Mouse (Mus musculus): ENCODE data around the gene Fam104a. TPM values are rescaled to one million over a fixed set of nuclear protein-coding genes. Genes with fewer than 3 reads are reported as not detected.

Fam104a gene
- polyA plus RNA-seq, 1 experiment: 24.6 TPM

DNA sequence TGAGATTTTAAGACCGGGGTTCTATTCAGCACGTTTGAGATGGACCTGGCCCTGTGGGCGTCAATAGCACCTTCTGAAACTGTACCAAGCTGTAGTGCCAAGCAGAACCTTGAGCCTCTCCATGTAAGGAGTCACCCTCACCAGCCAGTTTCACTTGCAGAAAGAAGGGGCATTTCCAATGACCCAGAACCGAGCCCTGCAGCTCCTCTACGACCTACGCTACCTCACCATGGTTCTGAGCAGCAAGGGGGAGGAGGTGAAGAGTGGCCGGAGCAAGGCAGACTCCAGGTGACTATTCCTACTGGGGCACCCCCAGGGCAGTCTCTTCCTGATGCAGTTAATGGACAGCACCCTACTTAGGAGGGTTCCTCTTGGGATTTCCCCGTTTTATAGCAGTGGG lies 25.6 kb downstream of the Fam104a start:
- Histone ChIP-seq H3K27me3 (replicated peaks; ENCODE audit: control insufficient read depth, insufficient read depth, low read length) (no peaks in the 10 kb centered on the region), H3K36me3 (ENCODE audit: control insufficient read depth, insufficient read depth, low read length) (peaks cover 4% of the 10 kb centered on the region; the same call in 1 of the 2 replicates), H3K4me1 (ENCODE audit: control insufficient read depth, insufficient read depth, low read length) (peaks cover 6% of the 10 kb centered on the region; the same call in 1 of the 2 replicates), H3K27ac (ENCODE audit: insufficient read depth, low read depth, low read length) (no peak overlapping the region), H3K4me3 (ENCODE audit: insufficient read depth, low read depth, low read length) (no peak overlapping the region)
- DNase-seq: peak; percentile 69
- WGBS: 42% methylated on average over 8 of the region's 8 CpGs
- TF ChIP-seq POLR2A (IDR thresholded peaks at IDR 0.05; ENCODE audit: low read depth, low read length): no peak
- no peak for TF ChIP-seq CTCF (conservative IDR thresholded peaks at IDR 0.05; ENCODE audit: insufficient read depth, insufficient read length, low read depth, low read length)

DNA sequence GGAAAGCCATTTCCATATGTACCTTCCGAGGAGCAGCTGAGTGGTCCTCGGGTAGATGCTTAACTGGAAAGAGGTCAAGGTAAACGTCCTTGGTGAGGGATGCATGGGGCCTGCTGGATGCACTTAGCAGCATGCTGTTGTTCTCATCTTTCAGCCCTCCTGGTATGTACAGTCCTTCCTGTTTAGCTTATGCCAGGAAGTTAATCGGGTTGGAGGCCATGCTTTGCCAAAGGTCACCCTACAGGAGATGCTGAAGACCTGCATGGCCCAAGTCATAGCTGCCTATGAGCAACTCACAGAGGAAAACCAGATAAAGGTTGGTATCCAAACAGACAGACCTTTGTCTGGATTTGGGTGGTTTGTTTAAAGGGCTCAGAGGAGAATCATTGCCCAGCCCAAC lies 26.7 kb downstream of the Fam104a start:
- WGBS: 51% methylated on average over 4 of the region's 4 CpGs
- peaks cover 9% of the 10 kb centered on the region; the same call in 1 of the 2 replicates for H3K4me1 ChIP-seq (ENCODE audit: control insufficient read depth, insufficient read depth, low read length)
- no peak for DNase-seq
- no peaks in the 10 kb centered on the region for H3K27me3 ChIP-seq (replicated peaks; ENCODE audit: control insufficient read depth, insufficient read depth, low read length)
- no peak for TF ChIP-seq POLR2A (IDR thresholded peaks at IDR 0.05; ENCODE audit: low read depth, low read length)
- TF ChIP-seq CTCF (conservative IDR thresholded peaks at IDR 0.05; ENCODE audit: insufficient read depth, insufficient read length, low read depth, low read length): no peak
- peaks cover 4% of the 10 kb centered on the region; the same call in 1 of the 2 replicates for H3K36me3 ChIP-seq (ENCODE audit: control insufficient read depth, insufficient read depth, low read length)
- no peak overlapping the region for H3K4me3 ChIP-seq (ENCODE audit: insufficient read depth, low read depth, low read length)
- no peak overlapping the region for H3K27ac ChIP-seq (ENCODE audit: insufficient read depth, low read depth, low read length)

DNA sequence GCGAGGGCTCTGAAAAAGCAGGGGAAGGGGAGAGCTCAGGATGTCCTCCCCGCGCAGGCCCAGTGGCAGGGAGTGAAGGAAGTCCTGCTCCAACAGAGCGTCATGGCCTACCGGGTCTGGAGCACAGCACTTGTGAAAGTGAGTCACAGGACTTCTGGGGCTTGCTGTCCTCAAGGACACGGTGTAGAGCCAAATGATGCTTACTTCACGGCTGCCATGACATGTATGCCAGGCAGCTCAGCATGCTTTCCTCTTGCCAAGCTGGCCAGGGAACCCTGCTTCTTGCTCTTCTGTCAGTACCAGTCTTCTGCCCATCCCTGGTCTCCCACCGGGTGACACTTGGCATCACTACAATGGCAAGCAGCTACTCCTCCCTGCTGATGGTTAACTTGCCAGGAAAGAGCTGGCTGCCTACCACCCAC lies 27.4 kb downstream of the Fam104a start:
- H3K27ac ChIP-seq (ENCODE audit: insufficient read depth, low read depth, low read length): no peak overlapping the region
- H3K4me3 ChIP-seq (ENCODE audit: insufficient read depth, low read depth, low read length): no peak overlapping the region
- no peak for DNase-seq
- H3K4me1 ChIP-seq (ENCODE audit: control insufficient read depth, insufficient read depth, low read length): peaks cover 12% of the 10 kb centered on the region; the same call in 1 of the 2 replicates
- no peaks in the 10 kb centered on the region for H3K27me3 ChIP-seq (replicated peaks; ENCODE audit: control insufficient read depth, insufficient read depth, low read length)
- peaks cover 2% of the 10 kb centered on the region; the same call in 1 of the 2 replicates for H3K36me3 ChIP-seq (ENCODE audit: control insufficient read depth, insufficient read depth, low read length)
- 74% methylated on average over 8 of the region's 8 CpGs for WGBS
- TF ChIP-seq CTCF (conservative IDR thresholded peaks at IDR 0.05; ENCODE audit: insufficient read depth, insufficient read length, low read depth, low read length): no peak
- TF ChIP-seq POLR2A (IDR thresholded peaks at IDR 0.05; ENCODE audit: low read depth, low read length): no peak

DNA sequence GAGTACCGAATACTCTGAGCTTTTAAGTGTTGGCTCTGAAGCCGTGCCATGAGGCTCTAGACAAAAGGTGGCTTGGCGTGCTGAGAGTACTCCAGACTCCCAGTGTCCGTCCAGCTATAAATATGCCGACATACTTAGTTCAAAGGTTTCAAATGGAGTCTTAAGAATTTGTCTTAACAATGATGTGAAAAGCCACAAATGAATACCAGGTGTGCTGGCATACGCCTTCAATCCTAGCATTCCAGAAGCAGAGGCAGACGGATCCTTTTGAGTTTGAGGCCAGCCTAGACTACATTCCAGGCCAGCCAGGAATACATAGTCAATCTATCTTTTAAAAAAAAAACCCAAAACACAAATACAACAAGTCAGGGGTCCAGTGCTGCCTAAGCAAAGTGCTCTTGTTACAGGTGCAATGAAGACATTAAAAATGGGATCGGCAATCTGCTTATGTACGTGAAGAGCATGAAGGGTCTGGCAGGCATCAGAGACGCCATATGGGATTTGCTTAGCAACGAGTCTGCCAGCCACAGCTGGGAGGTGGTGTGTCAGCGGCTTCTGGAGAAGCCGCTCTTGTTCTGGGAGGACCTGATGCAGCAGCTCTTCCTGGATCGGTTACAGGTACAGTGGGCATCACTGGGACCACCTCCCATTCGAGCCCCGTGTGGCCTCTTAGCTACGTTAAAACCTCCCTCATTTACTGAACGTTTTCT lies 29.2 kb downstream of the Fam104a start:
- H3K27me3 ChIP-seq (replicated peaks; ENCODE audit: control insufficient read depth, insufficient read depth, low read length): no peaks in the 10 kb centered on the region
- H3K36me3 ChIP-seq (ENCODE audit: control insufficient read depth, insufficient read depth, low read length): no peaks in the 10 kb centered on the region; the same call in 1 of the 2 replicates
- no peak for DNase-seq
- no peak overlapping the region for H3K27ac ChIP-seq (ENCODE audit: insufficient read depth, low read depth, low read length)
- H3K4me3 ChIP-seq (ENCODE audit: insufficient read depth, low read depth, low read length): no peak overlapping the region
- TF ChIP-seq POLR2A (IDR thresholded peaks at IDR 0.05; ENCODE audit: low read depth, low read length) (no peak), CTCF (conservative IDR thresholded peaks at IDR 0.05; ENCODE audit: insufficient read depth, insufficient read length, low read depth, low read length) (no peak)
- peaks cover 16% of the 10 kb centered on the region for H3K4me1 ChIP-seq (ENCODE audit: control insufficient read depth, insufficient read depth, low read length)
- 89% methylated on average over 18 of the region's 18 CpGs for WGBS

DNA sequence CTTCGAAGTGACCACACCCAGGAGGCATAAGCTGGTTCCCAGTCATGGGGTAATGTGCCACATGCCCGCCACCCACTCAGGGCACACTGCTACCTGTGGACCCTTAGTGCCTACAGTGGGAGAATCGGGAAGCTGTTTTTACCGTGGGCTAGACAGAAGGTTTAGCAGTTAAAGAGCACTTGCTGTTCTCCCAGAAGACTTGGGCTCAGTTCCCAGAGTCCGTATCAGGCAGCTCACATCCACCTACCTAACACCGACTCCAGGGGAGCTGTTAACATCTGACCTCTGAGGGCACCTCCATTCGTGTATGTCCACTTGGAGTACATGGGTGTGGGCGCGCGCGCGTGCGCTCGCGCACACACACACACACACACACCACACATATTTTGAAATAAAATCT lies 29.9 kb downstream of the Fam104a start:
- no peak overlapping the region for H3K4me3 ChIP-seq (ENCODE audit: insufficient read depth, low read depth, low read length)
- H3K4me1 ChIP-seq (ENCODE audit: control insufficient read depth, insufficient read depth, low read length): peaks cover 14% of the 10 kb centered on the region
- no peak for DNase-seq
- TF ChIP-seq CTCF (conservative IDR thresholded peaks at IDR 0.05; ENCODE audit: insufficient read depth, insufficient read length, low read depth, low read length) (no peak), POLR2A (IDR thresholded peaks at IDR 0.05; ENCODE audit: low read depth, low read length) (no peak)
- H3K36me3 ChIP-seq (ENCODE audit: control insufficient read depth, insufficient read depth, low read length): no peaks in the 10 kb centered on the region; the same call in 1 of the 2 replicates
- H3K27me3 ChIP-seq (replicated peaks; ENCODE audit: control insufficient read depth, insufficient read depth, low read length): no peaks in the 10 kb centered on the region
- 86% methylated on average over 15 of the region's 15 CpGs for WGBS
- no peak overlapping the region for H3K27ac ChIP-seq (ENCODE audit: insufficient read depth, low read depth, low read length)

DNA sequence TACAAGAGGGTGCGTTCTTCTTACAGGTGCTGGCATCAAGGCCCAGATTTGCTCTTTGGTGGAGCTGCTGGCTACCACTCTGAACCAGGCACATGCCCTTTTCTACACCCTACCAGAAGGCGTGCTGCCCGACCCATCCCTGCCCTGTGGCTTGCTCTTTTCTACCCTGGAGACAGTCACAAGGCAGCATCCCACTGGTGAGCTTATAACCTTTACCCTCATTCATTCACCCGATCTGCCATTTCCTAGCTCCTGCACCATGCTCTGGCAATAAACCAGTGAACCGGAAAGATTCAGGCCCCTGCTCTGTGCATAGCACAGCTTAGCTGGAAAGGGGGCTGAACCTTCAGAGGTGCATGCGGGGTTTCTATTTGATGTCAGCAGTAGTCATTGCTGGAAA lies 31.4 kb downstream of the Fam104a start:
- Histone ChIP-seq H3K27me3 (replicated peaks; ENCODE audit: control insufficient read depth, insufficient read depth, low read length) (no peaks in the 10 kb centered on the region), H3K4me3 (ENCODE audit: insufficient read depth, low read depth, low read length) (no peak overlapping the region), H3K27ac (ENCODE audit: insufficient read depth, low read depth, low read length) (no peak overlapping the region), H3K4me1 (ENCODE audit: control insufficient read depth, insufficient read depth, low read length) (peaks cover 15% of the 10 kb centered on the region), H3K36me3 (ENCODE audit: control insufficient read depth, insufficient read depth, low read length) (no peaks in the 10 kb centered on the region; the same call in 1 of the 2 replicates)
- TF ChIP-seq POLR2A (IDR thresholded peaks at IDR 0.05; ENCODE audit: low read depth, low read length): peak; percentile 10
- TF ChIP-seq CTCF (conservative IDR thresholded peaks at IDR 0.05; ENCODE audit: insufficient read depth, insufficient read length, low read depth, low read length): no peak
- 58% methylated on average over 6 of the region's 6 CpGs for WGBS
- peak; percentile 84 for DNase-seq

DNA sequence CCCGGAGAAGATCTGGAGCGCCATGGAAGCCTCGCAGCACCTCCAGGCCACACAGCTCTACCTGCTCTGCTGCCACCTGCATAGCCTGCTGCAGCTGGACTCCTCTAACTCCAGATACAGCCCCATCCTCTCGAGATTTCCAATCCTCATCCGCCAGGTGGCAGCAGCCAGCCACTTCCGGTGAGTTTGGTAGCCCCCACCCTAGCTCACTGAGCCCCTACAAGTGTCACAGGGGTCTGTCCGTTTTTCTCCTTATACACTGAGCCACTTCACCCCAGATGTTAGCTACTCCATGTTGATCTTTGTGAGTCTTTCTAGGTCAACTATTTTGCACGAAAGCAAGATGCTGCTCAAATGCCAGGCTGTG lies 32.1 kb downstream of the Fam104a start:
- Histone ChIP-seq H3K4me1 (ENCODE audit: control insufficient read depth, insufficient read depth, low read length) (peaks cover 15% of the 10 kb centered on the region), H3K36me3 (ENCODE audit: control insufficient read depth, insufficient read depth, low read length) (no peaks in the 10 kb centered on the region; the same call in 1 of the 2 replicates), H3K27me3 (replicated peaks; ENCODE audit: control insufficient read depth, insufficient read depth, low read length) (no peaks in the 10 kb centered on the region), H3K4me3 (ENCODE audit: insufficient read depth, low read depth, low read length) (no peak overlapping the region), H3K27ac (ENCODE audit: insufficient read depth, low read depth, low read length) (no peak overlapping the region)
- DNase-seq: no peak
- peak; percentile 51; the same call in 1 of the 2 replicates for TF ChIP-seq CTCF (conservative IDR thresholded peaks at IDR 0.05; ENCODE audit: insufficient read depth, insufficient read length, low read depth, low read length)
- TF ChIP-seq POLR2A (IDR thresholded peaks at IDR 0.05; ENCODE audit: low read depth, low read length): no peak
- WGBS: 40% methylated on average over 8 of the region's 8 CpGs

Measured in kidney, adult 2 months (tissue).